In genomic region chr8:43949224-43950021, GRCm38 (mm10) we compare ENCODE assay signal across 12 mouse cellular contexts.
DNase-seq lines count a peak whose midpoint lies in the region; ATAC-seq lines count a peak whose summit lies in the region.
"Had no signal": no experiment of that assay in that cellular context is flagged by ENCODE, and none has a peak within 500 bp of the region (broad histone marks: within the 10 kb centered on the region; RNA-seq: fewer than 3 reads in every experiment).

No protein-coding gene starts in this region.

- peak overlapping the region; percentile 20 for H3K4me2 ChIP-seq in midbrain, embryonic 13.5 days (replicated peaks)
- H3K4me2 ChIP-seq: liver, embryonic 15.5 days had no signal

- ATAC-seq in midbrain, embryonic 13.5 days: peak; percentile 58
- ATAC-seq: activated CD4-positive, CD25-positive, alpha-beta regulatory T cell, adult 4 months had no signal

- H3K36me3 ChIP-seq in midbrain, embryonic 13.5 days: no peaks in the 10 kb centered on the region
- H3K36me3 ChIP-seq: liver, embryonic 15.5 days had no signal

- intact Hi-C loops in left cerebral cortex, postnatal 36 days (cut with DNase I): no loop called here

- H3K4me1 ChIP-seq in midbrain, embryonic 13.5 days (replicated peaks): peaks cover 10% of the 10 kb centered on the region; the same call in 1 of the 2 replicates
- H3K4me1 ChIP-seq: liver, embryonic 15.5 days had no signal

- peak overlapping the region; percentile 22 for H3K27ac ChIP-seq in midbrain, embryonic 13.5 days
- H3K27ac ChIP-seq: liver, embryonic 15.5 days had no signal

- H3K9me3 ChIP-seq in midbrain, embryonic 13.5 days: no peaks in the 10 kb centered on the region
- H3K9me3 ChIP-seq: liver, embryonic 15.5 days had no signal

- H3K4me3 ChIP-seq in midbrain, embryonic 13.5 days (replicated peaks): no peak overlapping the region
- H3K4me3 ChIP-seq: liver, embryonic 15.5 days had no signal

- no peaks in the 10 kb centered on the region for H3K27me3 ChIP-seq in midbrain, embryonic 13.5 days
- H3K27me3 ChIP-seq: liver, embryonic 15.5 days had no signal

- 53% methylated on average over 9 of the region's 9 CpGs for WGBS in midbrain, embryonic 13.5 days

- no peak overlapping the region for H3K9ac ChIP-seq in midbrain, embryonic 13.5 days (replicated peaks)
- H3K9ac ChIP-seq: liver, embryonic 15.5 days had no signal

- DNase-seq in layer of hippocampus, adult 18-20 months (ENCODE audit: low spot score in 2 of 2): peak; percentile 1 to 14
- DNase-seq in layer of hippocampus, adult 9-10 months (ENCODE audit: low spot score): no peak
- peak; percentile 36 for DNase-seq in brain, adult 2 months (ENCODE audit: low read depth, low spot score)
- DNase-seq in embryo, embryonic 11 days: peak; percentile 2
- DNase-seq in left cerebral cortex, postnatal 36 days (ENCODE audit: low spot score in 2 of 2): no peak
- no peak for DNase-seq in spleen, postnatal 4 days (ENCODE audit: low spot score in 2 of 2)
- DNase-seq: cerebellum, postnatal 14 days; kidney, adult 9 months; right cerebral cortex, postnatal 25 days had no signal

Comparison
In these comparisons a context has a peak if more than half of its experiments do, and no peak if none do; other contexts are left out.
1. DNase-seq: peak in layer of hippocampus, adult 18-20 months (2 of 2), brain, adult 2 months (single experiment) and embryo, embryonic 11 days (single experiment); none in layer of hippocampus, adult 9-10 months (single experiment), left cerebral cortex, postnatal 36 days (0 of 2) and spleen, postnatal 4 days (0 of 2).